Comparison of ENCODE assay signal across 8 mouse cellular contexts in genomic region chr8:105290554-105291314, GRCm38 (mm10). TPM values are rescaled to one million over a fixed set of nuclear protein-coding genes. Genes with fewer than 3 reads are reported as not detected.
A peak's percentile ranks its signal among the peaks of the same experiment; 100 is the strongest.
DNase-seq lines count a peak whose midpoint lies in the region; ATAC-seq lines count a peak whose summit lies in the region.

No protein-coding gene starts in this region.

- WGBS in hindbrain, embryonic 14.5 days, result 5% methylated on average over 31 of the region's 31 CpGs

- H3K27me3 ChIP-seq in hindbrain, embryonic 14.5 days (ENCODE audit: control insufficient read depth, insufficient read depth, low read length), result 0 out of 2 replicates have a peak, but pooled peaks cover 8% of the 10 kb centered on the region
- H3K27me3 ChIP-seq in megakaryocyte, embryonic 14.5 days (replicated peaks), result peaks cover 2% of the 10 kb centered on the region

- peak overlapping the region; percentile 50; the same call in 1 of the 2 replicates for H3K9ac ChIP-seq in hindbrain, embryonic 14.5 days

- no peaks in the 10 kb centered on the region for H3K9me3 ChIP-seq in hindbrain, embryonic 14.5 days (ENCODE audit: control insufficient read depth, low read length)
- H3K9me3 ChIP-seq in megakaryocyte, embryonic 14.5 days, result no peaks in the 10 kb centered on the region

- peak; percentile 88 for DNase-seq in NIH3T3 (ENCODE audit: low read depth)
- peak; percentile 90 for DNase-seq in cerebellum, adult 8-10 months
- DNase-seq in frontal cortex, postnatal 36 days (ENCODE audit: low spot score in 2 of 2), result peak; percentile 76 to 80
- DNase-seq in hindbrain, embryonic 14.5 days (ENCODE audit: low spot score), result peak; percentile 84
- DNase-seq in layer of hippocampus, postnatal 36 days, result peak; percentile 61 to 68
- DNase-seq in right cerebral cortex, adult 2 months (ENCODE audit: low spot score in 2 of 2), result peak; percentile 74 to 81
- peak; percentile 95 for DNase-seq in urinary bladder, postnatal 14 days (ENCODE audit: low spot score)

- ATAC-seq in hindbrain, embryonic 14.5 days (ENCODE audit: low FRiP score), result no peak

- peaks cover 8% of the 10 kb centered on the region; the same call in 1 of the 2 replicates for H3K36me3 ChIP-seq in hindbrain, embryonic 14.5 days (replicated peaks; ENCODE audit: control insufficient read depth, insufficient read depth)
- H3K36me3 ChIP-seq in megakaryocyte, embryonic 14.5 days (replicated peaks; ENCODE audit: low read length), result peaks cover 29% of the 10 kb centered on the region

- peak overlapping the region; percentile 66 for H3K4me2 ChIP-seq in hindbrain, embryonic 14.5 days (replicated peaks)

- H3K27ac ChIP-seq in hindbrain, embryonic 14.5 days, result no peak overlapping the region

- peak overlapping the region; percentile 43 for H3K4me3 ChIP-seq in hindbrain, embryonic 14.5 days (replicated peaks; ENCODE audit: low read length)
- peak overlapping the region; percentile 94 for H3K4me3 ChIP-seq in megakaryocyte, embryonic 14.5 days (replicated peaks)

- peaks cover 39% of the 10 kb centered on the region for H3K4me1 ChIP-seq in hindbrain, embryonic 14.5 days (replicated peaks; ENCODE audit: control insufficient read depth, insufficient read depth, low read length)
- peaks cover 70% of the 10 kb centered on the region for H3K4me1 ChIP-seq in megakaryocyte, embryonic 14.5 days

RNA-seq across cellular contexts. Expression of gene 4931428F04Rik, which starts 1.1 kb away (rescaled TPM):
- 101 and 120 TPM in 2 replicates for polyA plus RNA-seq in hindbrain, embryonic 14.5 days (2014; fragmentation: Nextera tagmentation; extraction: Ambion mirVana)
- total RNA-seq in layer of hippocampus, postnatal 36 days (2021), result 10 to 100 TPM; 20.5 to 23.4 TPM
- 1.6 and 1.8 TPM in 2 replicates for polyA plus RNA-seq in megakaryocyte, embryonic 14.5 days (2012; ENCODE audit: insufficient read depth, low replicate concordance)

RNA-seq across cellular contexts. Expression of gene Exoc3l, which starts 5.2 kb away (rescaled TPM):
- polyA plus RNA-seq in hindbrain, embryonic 14.5 days (2014; fragmentation: Nextera tagmentation; extraction: Ambion mirVana), result 9.5 and 12.2 TPM in 2 replicates
- total RNA-seq in layer of hippocampus, postnatal 36 days (2021), result 1 to 10 TPM; 1.3 to 1.7 TPM
- polyA plus RNA-seq in megakaryocyte, embryonic 14.5 days (2012; ENCODE audit: insufficient read depth, low replicate concordance), result 76.3 and 141 TPM in 2 replicates

RNA-seq across cellular contexts. Expression of gene E2f4, which starts 6.7 kb away (rescaled TPM):
- 43.5 and 48.2 TPM in 2 replicates for polyA plus RNA-seq in hindbrain, embryonic 14.5 days (2014; fragmentation: Nextera tagmentation; extraction: Ambion mirVana)
- total RNA-seq in layer of hippocampus, postnatal 36 days (2021), result 10 to 100 TPM; 35.3 to 36.7 TPM
- polyA plus RNA-seq in megakaryocyte, embryonic 14.5 days (2012; ENCODE audit: insufficient read depth, low replicate concordance), result 39.4 and 41.2 TPM in 2 replicates

RNA-seq across cellular contexts. Expression of gene Elmo3, which starts 14.7 kb away (rescaled TPM):
- polyA plus RNA-seq in hindbrain, embryonic 14.5 days (2014; fragmentation: Nextera tagmentation; extraction: Ambion mirVana), result 1.1 and 1.6 TPM in 2 replicates
- total RNA-seq in layer of hippocampus, postnatal 36 days (2021), result under 1 TPM; 0.77 to 0.81 TPM
- 0.63 TPM in 1 of 2 replicates, not detected in the other for polyA plus RNA-seq in megakaryocyte, embryonic 14.5 days (2012; ENCODE audit: insufficient read depth, low replicate concordance)

RNA-seq across cellular contexts. Expression of gene Nol3, which starts 14.8 kb away (rescaled TPM):
- 4.0 and 4.3 TPM in 2 replicates for polyA plus RNA-seq in hindbrain, embryonic 14.5 days (2014; fragmentation: Nextera tagmentation; extraction: Ambion mirVana)
- total RNA-seq in layer of hippocampus, postnatal 36 days (2021), result 1 to 10 TPM; 6.9 to 9.1 TPM
- polyA plus RNA-seq in megakaryocyte, embryonic 14.5 days (2012; ENCODE audit: insufficient read depth, low replicate concordance), result 0.41 TPM in 1 of 2 replicates, not detected in the other

Comparison
In these comparisons a context has a peak if more than half of its experiments do, and no peak if none do; other contexts are left out.
1. RNA of gene 4931428F04Rik, which starts 1.1 kb away (polyA plus RNA-seq): 101 to 120 TPM in hindbrain, embryonic 14.5 days; 1.6 to 1.8 TPM in megakaryocyte, embryonic 14.5 days; every median in the first group is over 10 times any median in the second.
2. Peak in every context shown above with its lines, with median percentiles within 50 percentile points of each other: DNase-seq.